Mouse (Mus musculus): ENCODE data around the gene Rnf212. TPM values are rescaled to one million over a fixed set of nuclear protein-coding genes. Genes with fewer than 3 reads are reported as not detected.

The Rnf212 gene
- polyA plus RNA-seq, 1 experiment from 2014 or later = not detected

DNA sequence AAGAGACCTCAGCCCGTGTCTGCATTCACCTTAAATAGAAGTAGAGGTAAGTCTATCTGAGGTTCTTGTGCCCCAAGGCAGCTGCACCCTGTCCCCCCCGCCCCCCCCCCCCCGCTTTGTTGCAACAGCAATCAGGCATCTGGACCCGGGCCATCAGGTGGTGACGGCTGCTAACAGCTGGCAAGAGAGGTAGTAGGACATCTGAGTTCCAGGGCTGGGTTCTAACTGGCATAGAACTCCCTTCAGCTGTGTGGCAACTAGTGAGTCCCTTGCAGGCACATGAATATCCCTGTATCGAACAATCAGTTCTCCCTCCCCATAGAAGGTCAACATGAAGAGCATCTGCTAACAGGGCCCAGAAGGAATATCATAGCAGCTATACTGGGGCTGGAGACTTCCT is 62.8 kb downstream of the Rnf212 start:
- WGBS = 68% methylated on average over 6 of the region's 6 CpGs
- H3K9ac ChIP-seq = no peak overlapping the region
- H3K4me1 ChIP-seq = peaks cover 5% of the 10 kb centered on the region; the same call in 1 of the 2 replicates
- no peak for ATAC-seq (ENCODE audit: insufficient number of reproducible peaks, low FRiP score, low TSS enrichment, low read depth)
- no peak overlapping the region for H3K4me2 ChIP-seq (replicated peaks)
- H3K27ac ChIP-seq (replicated peaks) = no peak overlapping the region
- H3K4me3 ChIP-seq (replicated peaks) = no peak overlapping the region
- peaks cover 13% of the 10 kb centered on the region for H3K36me3 ChIP-seq
- no peaks in the 10 kb centered on the region for H3K9me3 ChIP-seq (replicated peaks)
- no peaks in the 10 kb centered on the region for H3K27me3 ChIP-seq

DNA sequence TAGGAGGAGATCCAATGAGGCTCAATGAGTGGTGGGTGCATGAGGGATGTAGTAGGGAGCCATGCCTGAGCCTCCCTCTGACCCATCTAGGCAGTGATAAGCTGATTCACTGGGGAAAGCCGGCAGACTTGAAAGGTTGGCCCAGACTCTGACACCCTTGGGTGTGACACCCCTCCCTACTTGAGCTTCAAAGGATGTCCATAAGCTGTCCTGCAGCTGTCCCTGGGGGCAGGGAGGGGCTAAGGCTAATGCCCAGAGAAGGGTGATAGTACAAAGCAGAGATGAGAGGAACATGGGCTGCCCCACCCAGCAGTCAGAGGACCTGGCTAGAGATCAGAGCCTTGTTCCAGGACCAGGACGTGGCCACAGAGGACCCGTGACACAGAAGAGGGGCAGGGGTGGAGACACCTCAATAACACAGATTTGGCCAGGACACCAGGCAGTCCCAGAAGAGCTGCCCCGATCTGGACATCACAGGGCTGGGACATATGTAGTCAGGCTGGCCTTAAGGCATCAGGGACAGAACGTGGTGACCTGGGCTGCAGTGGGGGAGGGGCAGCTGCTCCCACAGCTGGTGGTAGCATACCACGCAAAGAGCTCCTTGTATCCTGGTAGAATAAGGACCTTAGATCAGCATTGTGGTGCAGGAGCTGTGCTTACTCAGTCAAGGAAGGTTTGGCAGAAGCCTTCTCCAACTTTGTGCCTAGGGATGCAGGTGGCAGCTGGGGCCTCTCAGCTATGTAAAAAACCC is 65.6 kb downstream of the Rnf212 start:
- Histone ChIP-seq H3K27me3 (no peaks in the 10 kb centered on the region), H3K4me1 (no peaks in the 10 kb centered on the region; the same call in 1 of the 2 replicates), H3K36me3 (peaks cover 36% of the 10 kb centered on the region), H3K27ac (replicated peaks) (no peak overlapping the region), H3K4me3 (replicated peaks) (no peak overlapping the region), H3K9me3 (replicated peaks) (no peaks in the 10 kb centered on the region), H3K4me2 (replicated peaks) (no peak overlapping the region), H3K9ac (no peak overlapping the region)
- WGBS = 60% methylated on average over 6 of the region's 6 CpGs
- ATAC-seq (ENCODE audit: insufficient number of reproducible peaks, low FRiP score, low TSS enrichment, low read depth) = no peak

DNA sequence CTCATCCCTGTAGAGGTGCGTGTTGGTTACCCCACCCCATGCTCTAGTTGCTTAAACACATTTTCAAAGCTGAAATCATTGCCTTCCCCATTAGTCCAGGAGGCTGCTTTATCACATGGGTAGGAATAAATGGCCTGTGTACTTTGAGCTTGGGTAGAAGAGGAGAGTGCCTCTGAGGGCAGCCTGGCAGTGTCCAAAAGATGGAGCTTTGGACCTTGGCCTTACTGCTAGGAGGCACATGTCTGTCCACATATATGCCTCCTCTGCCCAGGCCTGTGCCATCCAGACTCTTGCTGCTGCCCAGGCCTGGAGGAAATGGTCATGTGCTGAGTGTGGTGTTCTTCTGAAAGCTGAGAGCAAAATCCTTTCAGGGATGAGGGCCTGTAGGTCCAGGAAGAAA is 66.4 kb downstream of the Rnf212 start:
- Histone ChIP-seq H3K4me1 (no peaks in the 10 kb centered on the region), H3K36me3 (peaks cover 36% of the 10 kb centered on the region), H3K27me3 (no peaks in the 10 kb centered on the region), H3K4me3 (replicated peaks) (no peak overlapping the region), H3K4me2 (replicated peaks) (no peak overlapping the region), H3K27ac (replicated peaks) (no peak overlapping the region), H3K9me3 (replicated peaks) (no peaks in the 10 kb centered on the region), H3K9ac (no peak overlapping the region)
- ATAC-seq (ENCODE audit: insufficient number of reproducible peaks, low FRiP score, low TSS enrichment, low read depth) = no peak
- 80% methylated on average over 1 of the region's 1 CpGs for WGBS

DNA sequence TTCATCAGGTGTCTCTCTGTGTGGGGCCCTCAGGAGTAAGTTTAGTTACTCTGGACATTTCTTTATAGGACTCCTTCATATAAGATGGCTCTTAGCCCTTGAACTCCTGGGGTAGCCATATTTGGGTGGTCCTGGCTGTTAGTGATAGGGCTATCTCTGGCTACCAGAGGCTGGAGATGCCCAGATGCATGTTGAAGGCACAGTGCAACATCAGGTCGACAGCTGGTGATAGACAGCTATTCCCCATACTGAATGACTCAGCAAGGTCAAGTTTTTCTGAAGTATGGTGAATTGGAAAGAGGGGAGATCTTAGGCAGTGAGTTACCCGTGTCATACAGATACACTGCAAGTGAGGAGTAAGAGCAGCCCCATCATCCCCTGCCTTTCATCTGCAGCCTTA is 67.0 kb downstream of the Rnf212 start:
- Histone ChIP-seq H3K4me2 (replicated peaks) (no peak overlapping the region), H3K4me1 (no peaks in the 10 kb centered on the region), H3K4me3 (replicated peaks) (no peak overlapping the region), H3K27ac (replicated peaks) (no peak overlapping the region), H3K9me3 (replicated peaks) (no peaks in the 10 kb centered on the region), H3K36me3 (peaks cover 36% of the 10 kb centered on the region), H3K9ac (no peak overlapping the region), H3K27me3 (no peaks in the 10 kb centered on the region)
- 84% methylated on average over 2 of the region's 2 CpGs for whole genome bisulfite sequencing
- no peak for ATAC-seq (ENCODE audit: insufficient number of reproducible peaks, low FRiP score, low TSS enrichment, low read depth)

DNA sequence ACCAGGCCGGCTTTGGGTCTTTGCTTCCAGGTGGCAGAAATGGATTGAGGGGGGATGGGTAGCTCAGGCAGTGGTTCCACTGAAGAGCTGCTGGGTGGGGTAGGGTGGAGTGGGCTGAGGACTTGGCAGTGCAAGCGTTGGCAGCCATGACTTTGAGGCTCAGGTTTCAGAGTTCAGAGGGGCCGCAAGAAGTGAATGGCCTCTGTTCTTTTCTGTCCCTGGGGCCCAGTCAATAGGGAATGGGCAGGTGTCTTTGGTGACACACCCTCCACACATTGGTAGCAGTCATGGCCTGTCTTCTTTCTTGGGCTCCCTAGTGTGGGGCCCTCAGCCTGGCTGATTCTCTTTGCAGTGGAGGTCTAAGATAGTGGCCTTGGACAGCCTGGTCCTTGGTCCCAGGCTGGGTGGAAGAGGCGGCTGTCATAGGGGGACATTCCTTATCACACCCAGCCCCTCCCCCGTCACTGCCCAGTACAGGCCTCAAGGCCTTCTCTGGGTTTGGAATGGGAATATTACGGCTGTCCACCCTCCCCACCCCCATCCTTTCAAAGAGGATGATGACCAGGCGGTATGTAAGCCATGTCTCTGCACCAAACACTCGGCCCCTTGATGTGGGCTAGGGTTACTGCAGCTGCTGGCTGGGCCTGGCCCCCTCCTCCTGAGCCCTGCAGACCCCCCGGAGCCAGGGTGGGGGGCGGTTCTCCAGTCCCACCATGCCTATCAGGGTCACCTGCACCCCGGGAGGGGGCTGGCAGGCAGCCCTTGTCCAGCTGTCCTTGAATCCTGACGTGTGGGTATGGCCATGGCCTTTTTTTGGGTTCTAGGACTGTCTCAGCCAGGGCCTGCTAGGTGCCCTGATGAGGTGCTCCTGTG is 70.8 kb downstream of the Rnf212 start:
- Histone ChIP-seq H3K4me2 (replicated peaks) (no peak overlapping the region), H3K4me3 (replicated peaks) (no peak overlapping the region), H3K9me3 (replicated peaks) (no peaks in the 10 kb centered on the region), H3K36me3 (peaks cover 36% of the 10 kb centered on the region), H3K27ac (replicated peaks) (no peak overlapping the region), H3K9ac (no peak overlapping the region), H3K4me1 (peaks cover 4% of the 10 kb centered on the region; the same call in 1 of the 2 replicates), H3K27me3 (no peaks in the 10 kb centered on the region)
- WGBS = 65% methylated on average over 12 of the region's 12 CpGs
- peak; percentile 36 for ATAC-seq (ENCODE audit: insufficient number of reproducible peaks, low FRiP score, low TSS enrichment, low read depth)

DNA sequence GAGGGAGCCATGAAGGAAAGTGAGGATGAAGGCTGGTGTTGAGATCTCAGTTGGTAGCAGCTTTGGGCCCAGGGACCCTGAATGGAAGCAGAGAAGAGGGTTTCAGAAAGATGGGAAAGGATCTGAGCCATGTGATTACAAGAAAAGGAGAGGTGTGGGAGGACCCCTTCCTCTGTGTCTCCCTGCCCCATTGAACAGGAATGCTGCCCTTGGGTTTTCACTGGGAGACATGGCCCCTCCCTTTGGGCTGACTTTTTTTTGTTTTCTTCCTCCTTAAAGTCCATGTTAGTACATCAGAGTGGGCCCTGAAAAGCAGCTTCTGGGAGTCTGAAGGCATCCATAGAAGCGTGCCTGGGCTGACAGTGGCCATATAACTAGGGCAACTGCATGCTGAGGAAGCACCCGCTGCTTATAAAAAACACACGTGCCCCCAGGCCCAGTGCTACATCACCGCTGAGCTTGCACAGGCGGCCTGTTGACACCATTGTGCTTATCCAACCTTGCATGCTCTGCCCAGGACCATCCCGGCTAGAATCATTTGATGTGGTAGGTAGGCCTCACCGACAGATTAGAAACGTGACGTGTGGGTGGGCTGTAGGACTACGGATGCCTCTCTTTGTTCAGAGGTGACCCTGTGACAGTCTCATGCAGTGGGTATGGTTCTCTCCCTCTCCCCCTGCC is 73.3 kb downstream of the Rnf212 start:
- 59% methylated on average over 10 of the region's 10 CpGs for WGBS
- Histone ChIP-seq H3K4me2 (replicated peaks) (no peak overlapping the region), H3K4me3 (replicated peaks) (no peak overlapping the region), H3K36me3 (peaks cover 21% of the 10 kb centered on the region), H3K4me1 (peaks cover 17% of the 10 kb centered on the region), H3K27ac (replicated peaks) (no peak overlapping the region), H3K9me3 (replicated peaks) (no peaks in the 10 kb centered on the region), H3K27me3 (no peaks in the 10 kb centered on the region), H3K9ac (no peak overlapping the region)
- no peak for ATAC-seq (ENCODE audit: insufficient number of reproducible peaks, low FRiP score, low TSS enrichment, low read depth)

DNA sequence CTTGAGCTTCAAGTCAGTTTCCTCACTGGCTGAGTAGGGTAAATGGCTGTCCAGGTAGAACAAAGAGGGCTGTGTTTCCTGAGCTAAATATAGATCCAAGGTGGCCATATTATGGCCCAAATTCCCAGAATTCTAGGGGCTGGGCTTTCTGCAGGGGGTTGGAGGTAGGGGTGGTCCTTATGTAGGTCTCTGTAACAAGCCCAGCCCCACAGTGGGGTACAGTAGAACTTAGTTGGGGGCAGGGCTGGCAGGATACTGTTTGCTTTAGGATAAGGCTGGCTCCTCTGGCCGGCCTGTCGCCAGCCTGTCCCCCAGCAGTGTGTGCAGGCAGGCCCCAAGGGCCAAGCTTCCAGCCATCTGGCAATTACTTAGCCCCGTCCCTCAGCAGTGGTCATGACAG is 74.4 kb downstream of the Rnf212 start:
- H3K9me3 ChIP-seq (replicated peaks) = no peaks in the 10 kb centered on the region
- peaks cover 12% of the 10 kb centered on the region for H3K36me3 ChIP-seq
- no peak overlapping the region for H3K9ac ChIP-seq
- peaks cover 27% of the 10 kb centered on the region for H3K4me1 ChIP-seq
- no peaks in the 10 kb centered on the region for H3K27me3 ChIP-seq
- H3K4me3 ChIP-seq (replicated peaks) = no peak overlapping the region
- no peak overlapping the region for H3K4me2 ChIP-seq (replicated peaks)
- WGBS = 21% methylated on average over 3 of the region's 3 CpGs
- no peak for ATAC-seq (ENCODE audit: insufficient number of reproducible peaks, low FRiP score, low TSS enrichment, low read depth)
- no peak overlapping the region for H3K27ac ChIP-seq (replicated peaks)

DNA sequence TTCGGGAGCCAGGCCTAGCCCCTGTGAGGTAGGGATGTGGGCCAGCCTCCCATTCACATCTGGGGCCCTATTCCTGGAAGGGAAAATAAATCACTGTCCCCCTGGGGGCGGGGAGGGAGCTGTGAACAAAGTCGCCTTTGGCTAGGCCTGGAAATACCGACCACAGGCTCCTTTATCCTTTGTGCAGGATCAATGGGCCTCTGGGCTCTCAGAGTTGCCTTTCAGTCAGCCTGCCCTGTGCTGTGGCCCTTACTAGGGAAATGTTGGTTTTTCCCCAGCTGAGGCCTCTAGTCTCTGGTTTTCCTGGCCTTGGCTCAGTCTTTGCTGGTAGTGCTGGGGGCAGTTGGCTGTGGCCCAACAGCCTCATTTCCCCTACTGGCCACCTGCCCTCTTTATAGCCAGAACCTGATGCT is 77.4 kb downstream of the Rnf212 start:
- ATAC-seq (ENCODE audit: insufficient number of reproducible peaks, low FRiP score, low TSS enrichment, low read depth) = no peak
- no peak overlapping the region for H3K9ac ChIP-seq
- H3K9me3 ChIP-seq (replicated peaks) = no peaks in the 10 kb centered on the region
- 40% methylated on average over 4 of the region's 4 CpGs for WGBS
- no peak overlapping the region; the same call in 1 of the 2 replicates for H3K27ac ChIP-seq (replicated peaks)
- no peaks in the 10 kb centered on the region for H3K27me3 ChIP-seq
- H3K4me3 ChIP-seq (replicated peaks) = no peak overlapping the region
- H3K4me2 ChIP-seq (replicated peaks) = no peak overlapping the region
- H3K4me1 ChIP-seq = peaks cover 45% of the 10 kb centered on the region
- peaks cover 3% of the 10 kb centered on the region; the same call in 1 of the 2 replicates for H3K36me3 ChIP-seq

DNA sequence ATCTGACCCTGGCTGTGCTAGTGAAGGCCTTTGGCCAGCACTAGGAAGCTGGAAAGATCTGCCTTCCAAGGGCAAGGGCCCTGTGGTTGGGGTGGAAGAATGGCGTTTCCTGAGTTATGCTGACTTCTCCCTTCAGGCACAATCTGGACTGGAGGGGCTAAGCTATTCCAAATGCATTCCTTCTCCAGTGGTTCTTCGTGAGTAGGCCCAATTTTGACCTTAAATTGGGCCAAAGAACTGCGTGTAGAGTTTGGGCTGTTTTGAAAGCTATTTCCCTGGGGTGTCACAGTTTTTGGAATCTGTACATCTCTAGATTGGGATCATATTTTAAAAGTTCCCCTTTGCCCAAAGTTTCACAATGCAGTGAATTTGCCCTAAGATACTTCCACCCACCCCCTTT is 78.2 kb downstream of the Rnf212 start:
- Histone ChIP-seq H3K4me1 (peaks cover 53% of the 10 kb centered on the region), H3K27me3 (no peaks in the 10 kb centered on the region), H3K9me3 (replicated peaks) (no peaks in the 10 kb centered on the region), H3K4me2 (replicated peaks) (no peak overlapping the region), H3K4me3 (replicated peaks) (no peak overlapping the region), H3K9ac (no peak overlapping the region), H3K27ac (replicated peaks) (no peak overlapping the region), H3K36me3 (peaks cover 3% of the 10 kb centered on the region; the same call in 1 of the 2 replicates)
- ATAC-seq (ENCODE audit: insufficient number of reproducible peaks, low FRiP score, low TSS enrichment, low read depth) = no peak
- 63% methylated on average over 3 of the region's 3 CpGs for WGBS

DNA sequence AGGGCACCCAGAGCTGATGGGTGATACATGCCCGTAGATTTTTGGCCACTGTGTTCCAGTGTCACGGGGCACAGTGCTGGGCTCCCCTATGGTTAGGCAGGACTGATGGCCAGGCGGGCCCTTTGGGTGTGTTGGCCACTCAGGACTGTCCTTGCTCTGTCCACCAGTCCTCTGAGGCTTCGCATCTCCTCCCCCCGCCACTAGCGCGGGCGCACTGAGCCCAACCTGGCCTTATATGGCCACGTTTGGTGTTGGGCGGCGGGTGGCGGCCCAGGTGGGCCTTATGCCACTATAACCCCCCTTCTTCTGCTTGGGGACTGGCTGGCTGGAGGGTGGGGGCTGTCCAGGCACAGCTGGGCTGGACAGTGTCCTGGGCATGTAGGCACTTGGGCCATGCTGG is 78.9 kb downstream of the Rnf212 start:
- no peak for ATAC-seq (ENCODE audit: insufficient number of reproducible peaks, low FRiP score, low TSS enrichment, low read depth)
- Histone ChIP-seq H3K27me3 (no peaks in the 10 kb centered on the region), H3K9ac (no peak overlapping the region), H3K9me3 (replicated peaks) (no peaks in the 10 kb centered on the region), H3K27ac (replicated peaks) (no peak overlapping the region), H3K4me3 (replicated peaks) (no peak overlapping the region), H3K36me3 (peaks cover 3% of the 10 kb centered on the region; the same call in 1 of the 2 replicates), H3K4me1 (peaks cover 54% of the 10 kb centered on the region), H3K4me2 (replicated peaks) (no peak overlapping the region)
- 90% methylated on average over 12 of the region's 12 CpGs for WGBS
